Mouse (Mus musculus): ENCODE measurements at regions not wholly inside any gene's neighbourhood (a gene's known extent, or its start where the extent isn't known, plus 50 kb on each side); places are given as distances from the start of the nearest gene placed in this dataset.
"Not testable (repeated sequence)": the region's sequence is repeated elsewhere in the genome, so short reads cannot be mapped to it uniquely, and the experiment has no call there.

DNA sequence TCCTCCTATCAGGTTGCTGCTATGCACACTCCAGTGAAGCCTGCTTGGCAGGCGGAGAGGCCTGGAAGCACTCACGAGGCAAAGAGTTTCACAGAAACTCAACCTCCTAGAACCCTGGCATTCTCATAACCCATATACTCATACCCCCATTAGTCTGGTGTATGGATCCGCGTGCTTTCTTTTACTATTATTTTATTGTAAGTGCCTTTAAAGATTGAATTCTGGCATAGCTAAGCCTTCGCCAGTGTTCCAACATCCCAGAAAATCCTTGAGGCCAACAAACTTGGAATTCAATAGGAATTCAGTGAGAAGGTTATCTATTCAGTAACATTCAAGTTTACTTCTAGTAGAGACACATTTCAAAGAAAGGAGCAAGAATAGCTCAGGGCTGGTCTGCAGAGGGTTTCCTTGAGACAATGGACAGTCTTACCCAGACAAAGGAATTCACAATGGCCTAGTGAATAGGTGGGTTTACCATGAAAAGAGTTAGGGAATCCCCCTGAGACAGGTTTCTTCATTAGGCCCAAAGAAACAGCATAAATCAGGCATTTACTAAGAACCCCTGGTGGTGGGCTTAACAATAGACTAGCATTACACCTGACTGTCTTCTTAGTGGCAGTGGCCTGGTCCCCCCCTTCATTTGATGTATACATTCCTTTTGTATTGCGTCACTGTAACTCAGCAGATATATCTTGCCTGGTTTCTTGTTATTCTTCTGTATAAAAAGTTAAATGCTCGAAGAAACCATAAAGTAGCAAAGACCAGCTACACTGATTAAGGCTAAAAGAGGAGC lies 80.8 kb upstream of the Gm15446 start:
- H3K4me3 ChIP-seq (replicated peaks); H3K4me1 ChIP-seq; H3K27me3 ChIP-seq (replicated peaks); H3K36me3 ChIP-seq (replicated peaks; ENCODE audit: low read length); H3K9me3 ChIP-seq: not testable (repeated sequence)

DNA sequence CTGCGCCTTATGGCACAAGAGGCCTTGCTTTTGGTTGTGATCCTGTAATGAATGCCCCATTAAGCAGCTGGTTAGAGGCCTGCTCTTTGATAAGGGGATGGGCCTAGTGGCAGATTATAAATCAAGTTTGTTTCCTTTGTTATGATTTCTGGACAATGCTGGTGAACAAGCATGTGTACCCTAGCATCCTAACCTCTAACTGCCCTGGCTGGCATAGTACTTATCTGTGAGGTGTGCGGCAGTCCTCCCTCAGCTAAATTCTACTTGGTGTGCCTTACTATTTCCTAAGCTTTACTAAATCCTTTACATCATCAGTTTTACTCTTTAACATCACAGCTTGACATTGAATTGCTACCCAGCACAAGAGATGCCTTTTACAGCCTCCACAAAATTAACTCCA lies 79.0 kb upstream of the Gm15446 start:
- not testable (repeated sequence) for H3K9me3 ChIP-seq; H3K4me1 ChIP-seq; H3K36me3 ChIP-seq (replicated peaks; ENCODE audit: low read length); H3K4me3 ChIP-seq (replicated peaks); H3K27me3 ChIP-seq (replicated peaks)

DNA sequence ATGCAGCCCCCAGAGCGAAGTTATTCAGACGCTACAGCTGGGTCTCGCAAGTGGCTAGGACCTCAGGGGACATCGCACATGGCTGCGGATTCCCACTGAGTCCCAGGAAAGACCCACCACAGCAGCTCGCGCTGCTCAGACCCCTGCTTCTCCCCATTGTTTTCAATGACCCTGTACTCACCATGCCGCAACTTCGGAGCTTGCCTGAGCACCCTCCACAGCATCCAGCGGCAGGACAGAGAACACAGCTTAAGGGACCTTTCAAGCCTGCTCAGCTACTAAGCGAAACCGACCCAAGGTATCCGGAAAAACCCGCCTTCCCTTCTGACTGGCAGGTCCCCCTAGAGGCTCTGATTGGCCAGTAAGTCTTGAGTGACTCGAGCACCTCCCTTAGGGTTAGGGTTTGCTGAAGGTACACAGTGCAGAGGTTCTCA lies 78.4 kb upstream of the Gm15446 start:
- H3K36me3 ChIP-seq (replicated peaks; ENCODE audit: low read length): no peaks in the 10 kb centered on the region
- TF ChIP-seq GATA1 (IDR thresholded peaks at IDR 0.05; ENCODE audit: borderline replicate concordance, low read length) (no peak), FLI1 (IDR thresholded peaks at IDR 0.05; ENCODE audit: low read length) (no peak)
- no peaks in the 10 kb centered on the region for H3K27me3 ChIP-seq (replicated peaks)
- peaks cover 7% of the 10 kb centered on the region for H3K4me1 ChIP-seq
- H3K4me3 ChIP-seq (replicated peaks): peak overlapping the region; percentile 90
- 0 out of 2 replicates have a peak, but pooled peaks cover 3% of the 10 kb centered on the region for H3K9me3 ChIP-seq

DNA sequence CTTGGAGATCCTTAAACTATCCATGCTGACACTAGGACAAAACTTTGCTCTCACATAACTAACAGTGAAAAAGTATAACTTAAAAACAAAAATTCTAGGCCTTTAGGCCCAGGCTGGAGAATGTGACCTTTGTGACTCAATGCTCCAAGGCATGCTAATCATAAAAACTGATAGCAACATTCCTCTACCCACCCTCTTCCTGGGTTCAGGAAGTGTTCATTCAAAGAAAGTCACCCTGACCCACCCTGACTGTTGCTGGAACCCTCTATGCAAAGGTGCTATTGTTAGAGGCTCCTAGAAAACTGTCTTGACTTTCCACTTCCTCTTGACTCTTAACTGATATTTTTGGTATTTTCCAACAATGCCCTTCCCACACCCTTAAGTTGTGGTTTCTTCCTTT lies 72.0 kb upstream of the Gm15446 start:
- H3K9me3 ChIP-seq; H3K27me3 ChIP-seq (replicated peaks): not testable (repeated sequence)

DNA sequence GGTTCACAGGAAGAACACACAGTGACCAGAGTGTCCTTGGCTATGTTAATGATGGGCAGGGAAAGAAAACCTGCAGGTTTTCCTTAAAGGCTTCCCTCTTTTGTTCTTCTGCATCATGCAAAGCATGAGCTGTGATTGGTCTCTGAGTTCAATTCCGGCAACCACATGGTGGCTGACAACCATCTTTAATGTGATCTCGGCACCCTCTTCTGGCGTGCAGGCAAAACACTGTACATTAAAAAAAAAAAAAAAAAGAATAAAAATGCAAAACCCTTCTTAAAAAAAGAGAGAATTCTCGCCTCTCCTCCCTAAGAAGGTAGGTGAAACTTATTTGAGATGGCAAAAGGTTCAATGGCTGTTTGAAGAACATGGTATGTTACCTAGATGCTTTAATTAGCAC lies 62.8 kb upstream of the Gm15446 start:
- no peaks in the 10 kb centered on the region for H3K27me3 ChIP-seq (replicated peaks)
- no peak for TF ChIP-seq FLI1 (IDR thresholded peaks at IDR 0.05; ENCODE audit: low read length)
- TF ChIP-seq GATA1 (IDR thresholded peaks at IDR 0.05; ENCODE audit: borderline replicate concordance, low read length): no peak
- no peak overlapping the region for H3K4me3 ChIP-seq (replicated peaks)

More for the DNA sequence above, 72.0 kb upstream of the Gm15446 start:
- H3K4me1 ChIP-seq; H3K36me3 ChIP-seq (replicated peaks; ENCODE audit: low read length); H3K4me3 ChIP-seq (replicated peaks): not testable (repeated sequence)

DNA sequence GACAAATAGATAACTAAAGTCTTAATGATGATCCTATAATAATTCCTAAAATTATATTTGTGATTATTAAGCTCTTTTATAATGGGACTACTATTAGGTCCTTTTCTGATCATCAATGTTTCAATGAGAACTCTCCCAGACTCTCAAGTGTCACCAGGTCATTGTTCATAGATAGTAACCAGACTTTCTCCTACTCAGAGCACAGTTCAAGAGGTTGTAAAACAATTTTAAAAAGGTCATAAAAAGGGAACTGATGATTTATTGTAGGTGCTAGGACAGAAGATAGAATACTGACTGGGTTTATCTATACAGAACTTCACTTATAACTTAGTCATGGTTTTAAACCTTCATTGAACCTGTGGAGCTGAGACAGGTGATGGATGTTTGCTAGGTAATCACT lies 58.7 kb upstream of the Gm15446 start:
- H3K9me3 ChIP-seq; H3K4me3 ChIP-seq (replicated peaks); H3K36me3 ChIP-seq (replicated peaks; ENCODE audit: low read length); H3K27me3 ChIP-seq (replicated peaks): not testable (repeated sequence)
- H3K4me1 ChIP-seq: peaks cover 12% of the 10 kb centered on the region

More for the DNA sequence above, 62.8 kb upstream of the Gm15446 start:
- no peaks in the 10 kb centered on the region for H3K36me3 ChIP-seq (replicated peaks; ENCODE audit: low read length)
- H3K9me3 ChIP-seq: 0 out of 2 replicates have a peak, but pooled peaks cover 4% of the 10 kb centered on the region
- H3K4me1 ChIP-seq: no peaks in the 10 kb centered on the region

DNA sequence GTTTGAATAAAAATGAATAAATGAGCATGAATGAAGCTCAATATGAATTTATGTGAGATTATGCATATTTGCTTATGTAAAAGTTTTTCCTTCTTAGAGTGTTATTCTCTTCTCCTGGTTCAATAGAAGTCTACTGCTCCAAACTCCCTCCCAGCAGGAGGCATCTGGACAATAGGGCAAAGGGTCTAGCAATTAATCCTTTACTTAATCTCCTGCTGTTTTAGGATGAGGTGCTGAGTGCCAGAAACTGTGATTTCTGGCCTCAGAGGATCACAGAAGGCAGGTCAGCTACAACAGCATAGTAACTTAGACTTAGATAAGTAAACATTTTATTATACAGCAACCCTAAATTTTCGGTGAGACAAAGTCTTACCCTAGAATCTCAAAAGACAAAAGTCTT lies 57.6 kb upstream of the Gm15446 start:
- TF ChIP-seq GATA1 (IDR thresholded peaks at IDR 0.05; ENCODE audit: borderline replicate concordance, low read length) (no peak), FLI1 (IDR thresholded peaks at IDR 0.05; ENCODE audit: low read length) (no peak)
- Histone ChIP-seq H3K36me3 (replicated peaks; ENCODE audit: low read length) (peaks cover 8% of the 10 kb centered on the region), H3K4me1 (peaks cover 12% of the 10 kb centered on the region), H3K9me3 (no peaks in the 10 kb centered on the region), H3K4me3 (replicated peaks) (no peak overlapping the region), H3K27me3 (replicated peaks) (no peaks in the 10 kb centered on the region)

DNA sequence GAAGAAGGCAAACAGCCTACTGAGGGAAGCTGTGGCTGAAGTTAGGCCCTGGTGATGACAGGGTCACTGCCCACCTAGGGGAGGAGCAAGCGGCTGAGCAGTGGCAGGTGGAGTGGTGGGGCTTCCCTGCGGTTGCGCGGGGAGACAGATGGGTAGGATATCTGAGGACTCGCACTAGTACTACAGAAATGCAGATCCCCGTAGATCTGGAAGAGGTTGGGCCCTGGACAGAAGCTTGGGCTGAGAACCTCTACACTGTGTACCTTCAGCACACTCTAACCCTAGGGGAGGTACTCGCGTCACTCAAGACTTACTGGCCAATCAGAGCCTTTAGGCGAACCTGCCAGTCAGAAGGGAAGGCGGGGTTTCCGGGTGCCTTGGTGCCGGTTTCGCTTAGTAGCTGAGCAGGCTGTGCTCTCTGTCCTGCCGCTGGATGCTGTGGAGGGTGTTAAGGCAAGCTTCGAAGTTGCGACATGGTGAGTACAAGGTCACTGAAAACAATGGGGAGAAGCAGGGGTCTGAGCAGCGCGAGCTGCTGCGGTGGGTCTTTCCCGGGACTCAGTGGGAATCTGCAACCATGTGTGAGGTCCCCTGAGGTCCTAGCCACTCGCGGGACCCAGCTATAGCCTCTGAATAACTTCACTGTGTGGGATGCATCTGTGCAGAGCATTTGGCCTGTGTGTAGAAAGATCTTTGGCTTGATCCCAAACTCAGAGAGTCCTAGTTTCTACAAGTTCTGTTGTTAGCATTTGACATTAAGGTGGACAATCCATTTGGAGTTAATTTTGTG lies 56.7 kb upstream of the Gm15446 start:
- peak overlapping the region; percentile 93 for H3K4me3 ChIP-seq (replicated peaks)

DNA sequence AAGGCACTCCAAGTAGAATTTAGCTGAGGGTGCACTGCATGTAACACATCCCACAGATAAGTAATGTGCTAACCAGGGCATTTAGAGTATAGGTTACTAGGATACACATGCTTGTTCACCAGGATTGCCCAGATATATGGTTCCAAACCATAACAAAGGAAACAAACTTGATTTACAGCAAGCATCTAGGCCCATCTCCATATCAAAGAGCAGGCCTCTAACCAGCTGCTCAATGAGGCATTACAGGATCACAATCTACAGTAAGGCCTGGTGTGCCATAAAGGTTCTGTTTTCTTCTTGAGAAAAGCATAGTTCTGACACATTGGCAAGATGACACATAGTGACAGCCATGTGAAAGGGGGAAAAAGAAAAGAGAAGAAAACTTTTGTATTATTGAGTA lies 56.0 kb upstream of the Gm15446 start:
- H3K27me3 ChIP-seq (replicated peaks); H3K9me3 ChIP-seq: not testable (repeated sequence)
- Histone ChIP-seq H3K36me3 (replicated peaks; ENCODE audit: low read length) (peaks cover 11% of the 10 kb centered on the region), H3K4me3 (replicated peaks) (peak overlapping the region; percentile 87), H3K4me1 (peaks cover 12% of the 10 kb centered on the region)

More for the DNA sequence above, 56.7 kb upstream of the Gm15446 start:
- no peaks in the 10 kb centered on the region for H3K27me3 ChIP-seq (replicated peaks)
- peaks cover 9% of the 10 kb centered on the region for H3K36me3 ChIP-seq (replicated peaks; ENCODE audit: low read length)
- TF ChIP-seq FLI1 (IDR thresholded peaks at IDR 0.05; ENCODE audit: low read length) (no peak), GATA1 (IDR thresholded peaks at IDR 0.05; ENCODE audit: borderline replicate concordance, low read length) (no peak)
- H3K9me3 ChIP-seq: no peaks in the 10 kb centered on the region
- peaks cover 12% of the 10 kb centered on the region for H3K4me1 ChIP-seq
